Comparison of ENCODE assay signal across 26 mouse cellular contexts in genomic region chr4:94049629-94050310, GRCm38 (mm10).
DNase-seq lines count a peak whose midpoint lies in the region; ATAC-seq and TF ChIP-seq lines count a peak whose summit lies in the region.
"Had no signal": no experiment of that assay in that cellular context is flagged by ENCODE, and none has a peak within 500 bp of the region (broad histone marks: within the 10 kb centered on the region; RNA-seq: fewer than 3 reads in every experiment).

No protein-coding gene starts in this region.

- WGBS in embryonic facial prominence, embryonic 14.5 days, result 72% methylated on average over 5 of the region's 5 CpGs
- WGBS in embryonic facial prominence, embryonic 10.5 days, result 83% methylated on average over 5 of the region's 5 CpGs
- 58% methylated on average over 5 of the region's 5 CpGs for WGBS in hindbrain, postnatal 0 days
- 70% methylated on average over 5 of the region's 5 CpGs for WGBS in hindbrain, embryonic 14.5 days

- H3K4me2 ChIP-seq in embryonic facial prominence, embryonic 14.5 days (ENCODE audit: low read depth, low read length), result no peak overlapping the region
- H3K4me2 ChIP-seq in hindbrain, postnatal 0 days (ENCODE audit: low read depth, low read length), result no peak overlapping the region
- no peak overlapping the region for H3K4me2 ChIP-seq in hindbrain, embryonic 14.5 days (replicated peaks)
- H3K4me2 ChIP-seq: forebrain, embryonic 15.5 days; hindbrain, embryonic 15.5 days; intestine, embryonic 15.5 days; limb, embryonic 12.5 days; liver, embryonic 15.5 days; lung, embryonic 14.5 days; neural tube, embryonic 12.5 days had no signal

- no peaks in the 10 kb centered on the region for H3K27me3 ChIP-seq in embryonic facial prominence, embryonic 14.5 days (replicated peaks; ENCODE audit: control insufficient read depth, insufficient read depth, low read length)
- no peaks in the 10 kb centered on the region for H3K27me3 ChIP-seq in embryonic facial prominence, embryonic 10.5 days (replicated peaks; ENCODE audit: low read depth, poor library complexity, severe bottlenecking)
- H3K27me3 ChIP-seq in hindbrain, postnatal 0 days (ENCODE audit: insufficient read depth, low read length), result no peaks in the 10 kb centered on the region
- no peaks in the 10 kb centered on the region for H3K27me3 ChIP-seq in hindbrain, embryonic 14.5 days (ENCODE audit: control insufficient read depth, insufficient read depth, low read length)
- H3K27me3 ChIP-seq: forebrain, embryonic 15.5 days; hindbrain, embryonic 15.5 days; intestine, embryonic 15.5 days; limb, embryonic 12.5 days; liver, embryonic 15.5 days; neural tube, embryonic 12.5 days had no signal

- DNase-seq in embryonic facial prominence, embryonic 14.5 days (ENCODE audit: low spot score), result peak; percentile 13
- DNase-seq in embryonic facial prominence, embryonic 10.5 days (ENCODE audit: low spot score), result no peak
- DNase-seq in hindbrain, postnatal 0 days (ENCODE audit: low spot score), result peak; percentile 46
- DNase-seq in hindbrain, embryonic 14.5 days (ENCODE audit: low spot score), result no peak
- DNase-seq in retina, postnatal 1 day, result peak; percentile 11
- no peak for DNase-seq in retina, embryonic 14.5 days (ENCODE audit: low spot score)
- DNase-seq in skeletal muscle tissue, adult 2 months (ENCODE audit: low read depth, low spot score), result peak; percentile 42
- no peak for DNase-seq in layer of hippocampus, postnatal 36 days
- DNase-seq: adrenal gland, postnatal 14 days; B cell, adult 2 months; cerebellum, adult 11 months; cerebellum, adult 9-11 months; heart, postnatal 4 days; kidney, adult 8-10 months; lung, embryonic 14.5 days; lung, postnatal 14 days; thymus, postnatal 4 days had no signal

- H3K9ac ChIP-seq in embryonic facial prominence, embryonic 14.5 days (ENCODE audit: low read depth, low read length), result no peak overlapping the region
- H3K9ac ChIP-seq in hindbrain, postnatal 0 days (replicated peaks; ENCODE audit: low read length), result no peak overlapping the region
- no peak overlapping the region for H3K9ac ChIP-seq in hindbrain, embryonic 14.5 days
- H3K9ac ChIP-seq: forebrain, embryonic 15.5 days; hindbrain, embryonic 15.5 days; intestine, embryonic 15.5 days; limb, embryonic 12.5 days; liver, embryonic 15.5 days; lung, embryonic 14.5 days; neural tube, embryonic 12.5 days had no signal

- no peaks in the 10 kb centered on the region for H3K4me1 ChIP-seq in embryonic facial prominence, embryonic 14.5 days (ENCODE audit: control insufficient read depth, insufficient read depth, low read length)
- no peaks in the 10 kb centered on the region for H3K4me1 ChIP-seq in embryonic facial prominence, embryonic 10.5 days
- H3K4me1 ChIP-seq in hindbrain, postnatal 0 days (ENCODE audit: insufficient read depth, low read length), result no peaks in the 10 kb centered on the region; the same call in 1 of the 2 replicates
- H3K4me1 ChIP-seq in hindbrain, embryonic 14.5 days (replicated peaks; ENCODE audit: control insufficient read depth, insufficient read depth, low read length), result no peaks in the 10 kb centered on the region
- H3K4me1 ChIP-seq: forebrain, embryonic 10.5 days; forebrain, embryonic 15.5 days; heart, embryonic 10.5 days; hindbrain, embryonic 15.5 days; intestine, embryonic 15.5 days; limb, embryonic 12.5 days; liver, embryonic 15.5 days; neural tube, embryonic 12.5 days had no signal

- no peaks in the 10 kb centered on the region for H3K36me3 ChIP-seq in embryonic facial prominence, embryonic 14.5 days (ENCODE audit: control insufficient read depth, insufficient read depth, low read length)
- no peaks in the 10 kb centered on the region for H3K36me3 ChIP-seq in embryonic facial prominence, embryonic 10.5 days (replicated peaks)
- H3K36me3 ChIP-seq in hindbrain, postnatal 0 days (ENCODE audit: insufficient read depth, low read length), result no peaks in the 10 kb centered on the region
- H3K36me3 ChIP-seq in hindbrain, embryonic 14.5 days (replicated peaks; ENCODE audit: control insufficient read depth, insufficient read depth), result no peaks in the 10 kb centered on the region
- H3K36me3 ChIP-seq: forebrain, embryonic 10.5 days; forebrain, embryonic 15.5 days; heart, embryonic 10.5 days; hindbrain, embryonic 15.5 days; intestine, embryonic 15.5 days; limb, embryonic 12.5 days; liver, embryonic 15.5 days; neural tube, embryonic 12.5 days had no signal

- no peak for TF ChIP-seq CTCF in hindbrain, postnatal 0 days (IDR thresholded peaks at IDR 0.05; ENCODE audit: low read depth)

- no peak overlapping the region for H3K27ac ChIP-seq in embryonic facial prominence, embryonic 14.5 days (replicated peaks; ENCODE audit: low read depth, low read length)
- H3K27ac ChIP-seq in embryonic facial prominence, embryonic 10.5 days (replicated peaks), result no peak overlapping the region
- no peak overlapping the region for H3K27ac ChIP-seq in hindbrain, postnatal 0 days
- H3K27ac ChIP-seq in hindbrain, embryonic 14.5 days, result no peak overlapping the region
- H3K27ac ChIP-seq: forebrain, embryonic 10.5 days; forebrain, embryonic 15.5 days; heart, embryonic 10.5 days; hindbrain, embryonic 15.5 days; intestine, embryonic 15.5 days; kidney, postnatal 0 days; limb, embryonic 12.5 days; liver, embryonic 15.5 days; neural tube, embryonic 12.5 days had no signal

- no peaks in the 10 kb centered on the region for H3K9me3 ChIP-seq in embryonic facial prominence, embryonic 14.5 days (ENCODE audit: control insufficient read depth, low read length)
- no peaks in the 10 kb centered on the region for H3K9me3 ChIP-seq in embryonic facial prominence, embryonic 10.5 days
- H3K9me3 ChIP-seq in hindbrain, postnatal 0 days (ENCODE audit: low read length), result no peaks in the 10 kb centered on the region
- H3K9me3 ChIP-seq in hindbrain, embryonic 14.5 days (ENCODE audit: control insufficient read depth, low read length), result no peaks in the 10 kb centered on the region
- H3K9me3 ChIP-seq: forebrain, embryonic 10.5 days; forebrain, embryonic 15.5 days; heart, embryonic 10.5 days; hindbrain, embryonic 15.5 days; intestine, embryonic 15.5 days; limb, embryonic 12.5 days; liver, embryonic 15.5 days; neural tube, embryonic 12.5 days had no signal

- no peak for ATAC-seq in embryonic facial prominence, embryonic 14.5 days (ENCODE audit: low read depth)
- ATAC-seq in hindbrain, postnatal 0 days, result peak; percentile 40; the same call in 1 of the 2 replicates
- ATAC-seq in hindbrain, embryonic 14.5 days (ENCODE audit: low FRiP score), result no peak
- ATAC-seq: forebrain, embryonic 15.5 days; intestine, embryonic 15.5 days had no signal

- no peak overlapping the region for H3K4me3 ChIP-seq in embryonic facial prominence, embryonic 14.5 days (ENCODE audit: low read depth, low read length)
- no peak overlapping the region for H3K4me3 ChIP-seq in embryonic facial prominence, embryonic 10.5 days
- H3K4me3 ChIP-seq in hindbrain, postnatal 0 days (ENCODE audit: low read length), result no peak overlapping the region
- no peak overlapping the region for H3K4me3 ChIP-seq in hindbrain, embryonic 14.5 days (replicated peaks; ENCODE audit: low read length)
- H3K4me3 ChIP-seq: forebrain, embryonic 10.5 days; forebrain, embryonic 15.5 days; heart, embryonic 10.5 days; hindbrain, embryonic 15.5 days; intestine, embryonic 15.5 days; limb, embryonic 12.5 days; liver, embryonic 15.5 days; neural tube, embryonic 12.5 days had no signal

Comparison
In these comparisons a context has a peak if more than half of its experiments do, and no peak if none do; other contexts are left out.
1. DNase-seq: peak in embryonic facial prominence, embryonic 14.5 days (single experiment), hindbrain, postnatal 0 days (single experiment), retina, postnatal 1 day (single experiment) and skeletal muscle tissue, adult 2 months (single experiment); none in embryonic facial prominence, embryonic 10.5 days (single experiment), hindbrain, embryonic 14.5 days (single experiment), retina, embryonic 14.5 days (single experiment) and layer of hippocampus, postnatal 36 days (0 of 2).